Mouse (Mus musculus) MEL (cell line): Measurements from ENCODE around the gene Nudt19. TPM values are rescaled to one million over a fixed set of nuclear protein-coding genes. Genes with fewer than 3 reads are reported as not detected.

Experiments
- DNase-seq: peaks from one replicate; pipeline ENCODE4 v3.0.0; 2011; ENCODE audit warnings: low read depth, low spot score
- H3K27ac ChIP-seq: 2 replicates; pipeline ENCODE4 v1.5.1; 2012; ENCODE audit warnings: low read depth, mild to moderate bottlenecking, control low read depth, low read length, moderate library complexity; ENCODE audit not compliant: control insufficient read depth
- H3K27me3 ChIP-seq, 2 experiments: fragments of 150-350 bp in 1 of 2; sonication (generic) in 1 of 2; 2 replicates each; pipeline ENCODE4 v1.6.1; 2012; ENCODE audit warnings: low read length in 2 of 2, mild to moderate bottlenecking in 2 of 2, improper control_type of control experiment in 1 of 2, moderate library complexity in 1 of 2; ENCODE audit not compliant: insufficient read depth in 2 of 2, control insufficient read depth in 1 of 2
- H3K36me3 ChIP-seq, 2 experiments: 2 replicates each; pipeline ENCODE4 v1.6.1; 2012 to 2014; ENCODE audit warnings: low read length in 2 of 2, improper control_type of control experiment in 1 of 2, inconsistent platforms in 1 of 2, mild to moderate bottlenecking in 1 of 2; ENCODE audit not compliant: insufficient read depth in 2 of 2, control insufficient read depth in 1 of 2
- H3K4me1 ChIP-seq, 2 experiments: fragments of 150-350 bp in 1 of 2; sonication (generic) in 1 of 2; 2 replicates each; pipeline ENCODE4 v1.6.1; 2012; ENCODE audit warnings: low read length in 2 of 2, improper control_type of control experiment in 1 of 2, mild to moderate bottlenecking in 1 of 2; ENCODE audit not compliant: insufficient read depth in 2 of 2, control insufficient read depth in 1 of 2
- H3K4me3 ChIP-seq, 2 experiments: fragments of 150-350 bp in 1 of 2; sonication (generic) in 1 of 2; 2 replicates each; pipeline ENCODE4 v1.5.1; 2012; ENCODE audit warnings: low read depth in 2 of 2, low read length in 2 of 2, mild to moderate bottlenecking in 2 of 2, moderate library complexity in 2 of 2, control low read depth in 1 of 2, improper control_type of control experiment in 1 of 2; ENCODE audit not compliant: control insufficient read depth in 1 of 2, insufficient read depth in 1 of 2
- H3K79me2 ChIP-seq: 2 replicates; pipeline ENCODE4 v1.6.1; 2012; ENCODE audit warnings: mild to moderate bottlenecking, low read length, moderate library complexity; ENCODE audit not compliant: control insufficient read depth, poor library complexity, insufficient read depth
- H3K9ac ChIP-seq: 2 replicates; pipeline ENCODE4 v1.6.1; 2012; ENCODE audit warnings: low read depth, mild to moderate bottlenecking, control low read depth, low read length, moderate library complexity; ENCODE audit not compliant: control insufficient read depth, poor library complexity, severe bottlenecking
- H3K9me3 ChIP-seq: fragments of 150-350 bp; sonication (generic); replicated peaks from 2 replicates; pipeline ENCODE4 v1.6.1; 2012; ENCODE audit warnings: mild to moderate bottlenecking, low read length, improper control_type of control experiment, moderate library complexity; ENCODE audit not compliant: insufficient read depth
- BHLHE40 ChIP-seq: IDR thresholded peaks from 2 replicates; pipeline ENCODE4 v1.6.1; 2012; ENCODE audit warnings: low read depth, mild to moderate bottlenecking, inconsistent platforms, low read length, improper control_type of control experiment, borderline replicate concordance
- CHD1 ChIP-seq: IDR thresholded peaks from 2 replicates; pipeline ENCODE4 v1.6.1; 2012; ENCODE audit warnings: low read depth, mild to moderate bottlenecking, inconsistent platforms, low read length, improper control_type of control experiment
- E2F4 ChIP-seq: IDR thresholded peaks from 2 replicates; pipeline ENCODE4 v1.6.1; 2011; ENCODE audit warnings: low read depth, low read length, improper control_type of control experiment, borderline replicate concordance
- EP300 ChIP-seq, 2 experiments: IDR thresholded peaks; 2 replicates each; pipeline ENCODE4 v1.6.1; 2011; ENCODE audit warnings: improper control_type of control experiment in 2 of 2, low read length in 2 of 2, low read depth in 1 of 2, mild to moderate bottlenecking in 1 of 2
- GATA1 ChIP-seq: IDR thresholded peaks from 2 replicates; pipeline ENCODE4 v1.6.1; 2011; ENCODE audit warnings: low read depth, low read length, improper control_type of control experiment
- HCFC1 ChIP-seq: IDR thresholded peaks from 2 replicates; pipeline ENCODE4 v1.6.1; 2012; ENCODE audit warnings: low read depth, mild to moderate bottlenecking, inconsistent platforms, low read length, improper control_type of control experiment, moderate library complexity
- MAX ChIP-seq: IDR thresholded peaks from 2 replicates; pipeline ENCODE4 v1.6.1; 2011; ENCODE audit warnings: low read length, improper control_type of control experiment
- MXI1 ChIP-seq: IDR thresholded peaks from 2 replicates; pipeline ENCODE4 v1.6.1; 2011; ENCODE audit warnings: mild to moderate bottlenecking, low read depth, low read length, improper control_type of control experiment
- MYC ChIP-seq: IDR thresholded peaks from 2 replicates; pipeline ENCODE4 v1.6.1; 2011; ENCODE audit warnings: low read depth, mild to moderate bottlenecking, low read length, improper control_type of control experiment, moderate library complexity
- NELFE ChIP-seq: IDR thresholded peaks from 2 replicates; pipeline ENCODE4 v1.6.1; 2011; ENCODE audit warnings: low read depth, low read length, improper control_type of control experiment
- NRF1 ChIP-seq: IDR thresholded peaks from 2 replicates; pipeline ENCODE4 v1.6.1; 2014; ENCODE audit warnings: low read depth, mild to moderate bottlenecking, inconsistent platforms, low read length, improper control_type of control experiment, moderate library complexity; ENCODE audit not compliant: poor library complexity, insufficient read depth, severe bottlenecking
- POLR2AphosphoS5 ChIP-seq: IDR thresholded peaks from 2 replicates; pipeline ENCODE4 v1.6.1; 2012; ENCODE audit warnings: low read depth, borderline replicate concordance, mild to moderate bottlenecking, inconsistent platforms, low read length, moderate library complexity, mixed read lengths
- RAD21 ChIP-seq: IDR thresholded peaks from 2 replicates; pipeline ENCODE4 v1.6.1; 2011; ENCODE audit warnings: mild to moderate bottlenecking, low read depth, low read length, improper control_type of control experiment
- SMC3 ChIP-seq: IDR thresholded peaks from 2 replicates; pipeline ENCODE4 v1.6.1; 2011; ENCODE audit warnings: low read depth, low read length, improper control_type of control experiment
- TBP ChIP-seq: IDR thresholded peaks from 2 replicates; pipeline ENCODE4 v1.8.0; 2011; ENCODE audit warnings: low read depth, low read length, improper control_type of control experiment
- TCF12 ChIP-seq: IDR thresholded peaks from 2 replicates; pipeline ENCODE4 v1.6.1; 2014; ENCODE audit warnings: low read depth, mild to moderate bottlenecking, inconsistent platforms, low read length, improper control_type of control experiment, moderate library complexity
- USF1 ChIP-seq: IDR thresholded peaks from 2 replicates; pipeline ENCODE4 v1.6.1; 2014; ENCODE audit warnings: low read depth, mild to moderate bottlenecking, inconsistent platforms, low read length, improper control_type of control experiment, moderate library complexity
- ZC3H11A ChIP-seq: IDR thresholded peaks from 2 replicates; pipeline ENCODE4 v1.6.1; 2012; ENCODE audit warnings: low read depth, mild to moderate bottlenecking, inconsistent platforms, low read length, improper control_type of control experiment
- polyA plus RNA-seq, 2 experiments: library from polyadenylated mRNA; stranded (reverse) in 1 of 2; unstranded in 1 of 2; fragments of >175 nt in 1 of 2; fragments of >200 nt in 1 of 2; gene quantifications; 2 replicates each; pipeline versions ENCODE4 v1.2.1 to v1.2.4; 2012; ENCODE audit warnings: low replicate concordance in 2 of 2, low read depth in 1 of 2; ENCODE audit not compliant: insufficient read length in 2 of 2, insufficient read depth in 1 of 2, missing spikeins in 1 of 2
- total RNA-seq: library from RNA; depleted of rRNA; stranded (reverse); fragments of 300-350 nt; gene quantifications from 2 replicates; pipeline ENCODE4 v1.2.3, GENCODE M21; 2012

The Nudt19 gene
- total and polyA plus RNA-seq, 3 experiments = 67.6 to 631 (median 89.1) TPM

GRCm38 (mm10) chr7:35555224-35556204 lies 590 bp downstream of the Nudt19 start (continued):
- 0 out of 2 replicates have a peak, but pooled peaks have one; percentile 6 for TF ChIP-seq MYC

GRCm38 (mm10) chr7:35554605-35555175 lies 1.4 kb downstream of the Nudt19 start:
- Histone ChIP-seq H3K36me3 (peaks cover 13 to 31% of the 10 kb centered on the region in 2 experiments), H3K9me3 (no peaks in the 10 kb centered on the region), H3K4me3 (peak overlapping the region; percentile 78 to 83), H3K27ac (peak overlapping the region; percentile 87), H3K9ac (peak overlapping the region; percentile 94), H3K27me3 (no peaks in the 10 kb centered on the region), H3K4me1 (peaks cover 6 to 33% of the 10 kb centered on the region in 2 experiments), H3K79me2 (peaks cover 15% of the 10 kb centered on the region)
- DNase-seq = peak; percentile 78
- TF ChIP-seq RAD21 (no peak), USF1 (no peak), HCFC1 (0 out of 2 replicates have a peak, but pooled peaks have one; percentile 14), NRF1 (peak; percentile 69), MXI1 (peak; percentile 82; the same call in 1 of the 2 replicates), EP300 (IDR thresholded peaks at IDR 0.05; ENCODE audit: low read depth in 1 of 2, low read length in 2 of 2) (0 out of 4 replicates have a peak, but pooled peaks of 1 of the 2 experiments have one; percentile 6), TCF12 (0 out of 2 replicates have a peak, but pooled peaks have one; percentile 17), MAX (peak; percentile 79; the same call in 1 of the 2 replicates), NELFE (no peak), E2F4 (no peak), CHD1 (0 out of 2 replicates have a peak, but pooled peaks have one; percentile 71), BHLHE40 (peak; percentile 54), ZC3H11A (no peak), SMC3 (no peak), TBP (no peak), GATA1 (no peak), POLR2AphosphoS5 (no peak)
